Mouse (Mus musculus): Measurements from ENCODE around the gene Oaf. TPM values are rescaled to one million over a fixed set of nuclear protein-coding genes. Genes with fewer than 3 reads are reported as not detected.

The Oaf gene
- total and polyA plus RNA-seq, 3 experiments, result 57.6 to 137 TPM; not detected in 1

- TF ChIP-seq MAFK (IDR thresholded peaks at IDR 0.05; ENCODE audit: borderline replicate concordance, low read depth, low read length), result peak; percentile 43; the same call in 1 of the 2 replicates
- TF ChIP-seq ZNF384 (IDR thresholded peaks at IDR 0.05; ENCODE audit: low read depth, low read length), result no peak
- peak; percentile 57; the same call in 1 of the 2 replicates for TF ChIP-seq MYC (IDR thresholded peaks at IDR 0.05; ENCODE audit: low read depth, low read length)
- TF ChIP-seq MAX (IDR thresholded peaks at IDR 0.05; ENCODE audit: low read length), result peak; percentile 80
- TF ChIP-seq JUND (IDR thresholded peaks at IDR 0.05; ENCODE audit: low read depth, low read length), result no peak
These were observed at the start of gene Oaf (continued) for GRCm38 (mm10) chr9:43239712-43240593.

GRCm38 (mm10) chr9:43286870-43287269 lies 47.2 kb upstream of the Oaf start:
- TF ChIP-seq POLR2A (IDR thresholded peaks at IDR 0.05; ENCODE audit: control insufficient read depth in 1 of 2, insufficient read depth in 1 of 2, low read depth in 1 of 2, low read length in 2 of 2, poor library complexity in 1 of 2) (no peak), POLR2AphosphoS5 (IDR thresholded peaks at IDR 0.05; ENCODE audit: borderline replicate concordance, low read depth, low read length) (no peak), SMC3 (IDR thresholded peaks at IDR 0.05; ENCODE audit: low read depth, low read length) (peak; percentile 61), EP300 (IDR thresholded peaks at IDR 0.05; ENCODE audit: low read depth in 1 of 2, low read length in 2 of 2) (no peak), ZNF384 (IDR thresholded peaks at IDR 0.05; ENCODE audit: low read depth, low read length) (no peak), CTCF (IDR thresholded peaks at IDR 0.05 in 2 of 3, conservative IDR thresholded peaks at IDR 0.05 in 1 of 3; ENCODE audit: control insufficient read depth in 1 of 3, insufficient read depth in 1 of 3, low read depth in 2 of 3, low read length in 3 of 3, poor library complexity in 1 of 3, severe bottlenecking in 1 of 3) (peak; percentile 74 to 94 (median 77)), E2F4 (IDR thresholded peaks at IDR 0.05; ENCODE audit: borderline replicate concordance, low read depth, low read length) (no peak), MAX (IDR thresholded peaks at IDR 0.05; ENCODE audit: low read length) (no peak), ETS1 (IDR thresholded peaks at IDR 0.05; ENCODE audit: low read depth, low read length) (no peak), TAL1 (IDR thresholded peaks at IDR 0.05; ENCODE audit: low read length) (no peak), ZC3H11A (IDR thresholded peaks at IDR 0.05; ENCODE audit: low read depth, low read length) (peak; percentile 5; the same call in 1 of the 2 replicates), MYB (IDR thresholded peaks at IDR 0.05; ENCODE audit: low read depth, low read length) (no peak), NELFE (IDR thresholded peaks at IDR 0.05; ENCODE audit: low read depth, low read length) (no peak), RAD21 (IDR thresholded peaks at IDR 0.05; ENCODE audit: low read depth, low read length) (peak; percentile 26), TBP (IDR thresholded peaks at IDR 0.05; ENCODE audit: low read depth, low read length) (no peak), ZMIZ1 (IDR thresholded peaks at IDR 0.05; ENCODE audit: low read depth, low read length) (no peak), MYC (IDR thresholded peaks at IDR 0.05; ENCODE audit: low read depth, low read length) (no peak)
- no peak overlapping the region for H3K9ac ChIP-seq (ENCODE audit: control insufficient read depth, low read depth, low read length, poor library complexity, severe bottlenecking)

More at GRCm38 (mm10) chr9:43286870-43287269, 47.2 kb upstream of the Oaf start:
- peak; percentile 30 for DNase-seq (ENCODE audit: low read depth, low spot score)
- no peak overlapping the region for H3K27ac ChIP-seq (ENCODE audit: control insufficient read depth, low read depth, low read length)
- no peaks in the 10 kb centered on the region for H3K4me1 ChIP-seq (ENCODE audit: control insufficient read depth in 1 of 2, insufficient read depth in 2 of 2, low read length in 2 of 2)
- no peaks in the 10 kb centered on the region for H3K36me3 ChIP-seq (ENCODE audit: control insufficient read depth in 1 of 2, insufficient read depth in 2 of 2, low read length in 2 of 2)
- no peak overlapping the region for H3K4me3 ChIP-seq (ENCODE audit: control insufficient read depth in 1 of 2, insufficient read depth in 1 of 2, low read depth in 2 of 2, low read length in 2 of 2)
- H3K79me2 ChIP-seq (ENCODE audit: control insufficient read depth, insufficient read depth, low read length, poor library complexity), result no peaks in the 10 kb centered on the region
- H3K9me3 ChIP-seq (replicated peaks; ENCODE audit: insufficient read depth, low read length), result no peaks in the 10 kb centered on the region
- peaks cover 4 to 5% of the 10 kb centered on the region in 2 experiments; a peak in 3 of 4 replicates for H3K27me3 ChIP-seq (ENCODE audit: control insufficient read depth in 1 of 2, insufficient read depth in 2 of 2, low read length in 2 of 2)

All from MEL (cell line).